Comparison of ENCODE assay signal across 8 mouse cellular contexts in genomic region chr8:117297913-117298518, GRCm38 (mm10). TPM values are rescaled to one million over a fixed set of nuclear protein-coding genes. Genes with fewer than 3 reads are reported as not detected.
A peak's percentile ranks its signal among the peaks of the same experiment; 100 is the strongest.
DNase-seq lines count a peak whose midpoint lies in the region; ATAC-seq and TF ChIP-seq lines count a peak whose summit lies in the region.

No protein-coding gene starts in this region.

- H3K4me1 ChIP-seq in brown adipose tissue, adult 24 weeks (ENCODE audit: control insufficient read depth, insufficient read depth, insufficient read length, low read length): peaks cover 43% of the 10 kb centered on the region
- H3K4me1 ChIP-seq in liver, embryonic 14.5 days (replicated peaks; ENCODE audit: control insufficient read depth in 2 of 2, insufficient read depth in 2 of 2, low read length in 1 of 2): peaks cover 43 to 65% of the 10 kb centered on the region in 2 experiments
- H3K4me1 ChIP-seq in stomach, postnatal 0 days (replicated peaks; ENCODE audit: control insufficient read depth, insufficient read depth): peaks cover 9% of the 10 kb centered on the region; the same call in 1 of the 2 replicates

- H3K36me3 ChIP-seq in liver, embryonic 14.5 days (replicated peaks; ENCODE audit: control insufficient read depth, insufficient read depth, low read depth): no peaks in the 10 kb centered on the region
- no peaks in the 10 kb centered on the region for H3K36me3 ChIP-seq in stomach, postnatal 0 days (ENCODE audit: control insufficient read depth, insufficient read depth, low read length)

- intact Hi-C loops in heart, postnatal 25 days (cut with DNase I): loop anchor here (5.0 kb wide), 1 partner anchor 41 kb away; the partner anchor contains the start of gene Cmip

- H3K9me3 ChIP-seq in liver, embryonic 14.5 days (ENCODE audit: control insufficient read depth, low read length): no peaks in the 10 kb centered on the region
- no peaks in the 10 kb centered on the region for H3K9me3 ChIP-seq in stomach, postnatal 0 days (ENCODE audit: control insufficient read depth, low read length)

- 7% methylated on average over 12 of the region's 12 CpGs for WGBS in liver, embryonic 14.5 days (ENCODE audit: insufficient replicate concordance)
- 54% methylated on average over 12 of the region's 12 CpGs for WGBS in stomach, postnatal 0 days

- no peaks in the 10 kb centered on the region for H3K27me3 ChIP-seq in liver, embryonic 14.5 days (ENCODE audit: control insufficient read depth, insufficient read depth, low read length)
- H3K27me3 ChIP-seq in stomach, postnatal 0 days (ENCODE audit: control insufficient read depth, insufficient read depth, low read length): no peaks in the 10 kb centered on the region

- DNase-seq in 416B (ENCODE audit: low read depth): peak; percentile 79
- DNase-seq in heart, postnatal 25 days (ENCODE audit: low spot score): peak; percentile 66
- peak; percentile 82 to 88 (median 86) for DNase-seq in liver, embryonic 14.5 days (ENCODE audit: low read depth in 3 of 3, low spot score in 3 of 3)
- DNase-seq in stomach, postnatal 0 days (ENCODE audit: low spot score): no peak
- no peak for DNase-seq in cerebellum, adult 11-12 months
- no peak for DNase-seq in frontal cortex, postnatal 14 days (ENCODE audit: low spot score in 2 of 2)
- DNase-seq in gastrocnemius, adult 18-20 months (ENCODE audit: low spot score): no peak

- peak overlapping the region; percentile 2 for H3K27ac ChIP-seq in brown adipose tissue, adult 24 weeks (replicated peaks; ENCODE audit: low read depth, low read length)
- peak overlapping the region; percentile 98 for H3K27ac ChIP-seq in liver, embryonic 14.5 days
- peak overlapping the region; percentile 75 for H3K27ac ChIP-seq in stomach, postnatal 0 days (replicated peaks)

- peak overlapping the region; percentile 52 for H3K9ac ChIP-seq in liver, embryonic 14.5 days (replicated peaks)
- H3K9ac ChIP-seq in stomach, postnatal 0 days (ENCODE audit: low read length): no peak overlapping the region; the same call in 1 of the 2 replicates

- ATAC-seq in liver, embryonic 14.5 days (ENCODE audit: insufficient read depth): peak; percentile 98
- peak; percentile 43 for ATAC-seq in stomach, postnatal 0 days (ENCODE audit: low FRiP score, low TSS enrichment)

- TF ChIP-seq CTCF in liver, embryonic 14.5 days (IDR thresholded peaks at IDR 0.05; ENCODE audit: low read depth): 0 out of 2 replicates have a peak, but pooled peaks have one; percentile 1
- TF ChIP-seq CTCF in stomach, postnatal 0 days (IDR thresholded peaks at IDR 0.05; ENCODE audit: low read depth): no peak

- no peak overlapping the region for H3K4me3 ChIP-seq in brown adipose tissue, adult 24 weeks (ENCODE audit: insufficient read depth, low read depth, low read length)
- H3K4me3 ChIP-seq in liver, embryonic 14.5 days (ENCODE audit: insufficient read depth in 1 of 2, low read depth in 2 of 2, low read length in 2 of 2): peak overlapping the region; percentile 12 to 31; a peak in 3 of 4 replicates
- no peak overlapping the region for H3K4me3 ChIP-seq in stomach, postnatal 0 days (ENCODE audit: low read depth, low read length)

- H3K4me2 ChIP-seq in liver, embryonic 14.5 days (ENCODE audit: low read depth): peak overlapping the region; percentile 83
- H3K4me2 ChIP-seq in stomach, postnatal 0 days (replicated peaks; ENCODE audit: low read depth): no peak overlapping the region

- peak; percentile 94 for TF ChIP-seq EP300 in liver, embryonic 14.5 days (IDR thresholded peaks at IDR 0.05; ENCODE audit: low read depth)
- TF ChIP-seq EP300 in stomach, postnatal 0 days (optimal IDR thresholded peaks at IDR 0.05): no peak

RNA-seq across cellular contexts. Expression of gene Cmip, which starts 41.2 kb away (rescaled TPM):
- polyA plus RNA-seq in brown adipose tissue, adult 24 weeks (2012; ENCODE audit: insufficient read depth, insufficient read length, missing spikeins): 4.2 and 6.1 TPM in 2 replicates
- 10 to 100 TPM; 21.3 to 24.0 TPM for total RNA-seq in heart, postnatal 25 days (2021)
- 9.8 and 10.4 TPM in 2 replicates for polyA plus RNA-seq in liver, embryonic 14.5 days (2012; rRNA removed)
- polyA plus RNA-seq in liver, embryonic 14.5 days (2014; fragmentation: Nextera tagmentation; extraction: Ambion mirVana): 6.7 and 10.6 TPM in 2 replicates
- 19.9 and 22.9 TPM in 2 replicates for polyA plus RNA-seq in stomach, postnatal 0 days (2015; fragmentation: Nextera tagmentation; extraction: Ambion mirVana)
- total RNA-seq in gastrocnemius, adult 18-20 months (2021): 1 to 10 TPM; 6.8 to 8.5 TPM

Comparison
In these comparisons a context has a peak if more than half of its experiments do, and no peak if none do; other contexts are left out.
1. DNase-seq: peak in 416B (single experiment), heart, postnatal 25 days (single experiment) and liver, embryonic 14.5 days (3 of 3); none in stomach, postnatal 0 days (single experiment), cerebellum, adult 11-12 months (single experiment), frontal cortex, postnatal 14 days (0 of 2) and gastrocnemius, adult 18-20 months (single experiment).
2. H3K27ac ChIP-seq: peak in every context shown above with its lines; median percentile 98 in liver, embryonic 14.5 days; 75 in stomach, postnatal 0 days; 2 in brown adipose tissue, adult 24 weeks.
3. H3K4me3 ChIP-seq: peak in liver, embryonic 14.5 days (2 of 2); none in brown adipose tissue, adult 24 weeks (single experiment) and stomach, postnatal 0 days (single experiment).